Mouse (Mus musculus) kidney, postnatal 36 days (tissue): ENCODE data around the gene Cfap46.

ENCODE experiments used
- DNase-seq, 2 experiments: peaks; one replicate each; pipeline ENCODE4 v3.0.0; 2021 to 2022; ENCODE audit warnings: mixed read lengths in 2 of 2

Cfap46 gene

GRCm38 (mm10) chr7:139579261-139579905 is 104.2 kb downstream of the Cfap46 start:
- no peak for DNase-seq

GRCm38 (mm10) chr7:139576064-139576686 is 107.4 kb downstream of the Cfap46 start:
- DNase-seq = no peak

- no peak for DNase-seq
Observed at GRCm38 (mm10) chr7:139572665-139573064, 111.0 kb downstream of the Cfap46 start.

- DNase-seq = no peak
Observed at GRCm38 (mm10) chr7:139570788-139571187, 112.8 kb downstream of the Cfap46 start.

GRCm38 (mm10) chr7:139566533-139566932 is 117.1 kb downstream of the Cfap46 start:
- no peak for DNase-seq

- peak in 1 of 2 experiments; percentile 11 for DNase-seq
Observed at GRCm38 (mm10) chr7:139565998-139566397, 117.6 kb downstream of the Cfap46 start.

GRCm38 (mm10) chr7:139564161-139564560 is 119.5 kb downstream of the Cfap46 start:
- DNase-seq = no peak

- DNase-seq = no peak
Observed at GRCm38 (mm10) chr7:139563425-139563824, 120.2 kb downstream of the Cfap46 start.

GRCm38 (mm10) chr7:139559659-139560058 is 124.0 kb downstream of the Cfap46 start:
- peak in 1 of 2 experiments; percentile 60 for DNase-seq

GRCm38 (mm10) chr7:139556746-139557526 is 126.7 kb downstream of the Cfap46 start:
- DNase-seq = peak in 1 of 2 experiments; percentile 22

- no peak for DNase-seq
Observed at GRCm38 (mm10) chr7:139556331-139556730, 127.3 kb downstream of the Cfap46 start.

- peak in 1 of 2 experiments; percentile 14 for DNase-seq
Observed at GRCm38 (mm10) chr7:139551519-139551918, 132.1 kb downstream of the Cfap46 start.
